8 mouse cellular contexts compared by ENCODE assay signal in genomic region chr12:84190151-84190820, GRCm38 (mm10). TPM values are rescaled to one million over a fixed set of nuclear protein-coding genes. Genes with fewer than 3 reads are reported as not detected.
DNase-seq lines count a peak whose midpoint lies in the region; ATAC-seq and TF ChIP-seq lines count a peak whose summit lies in the region.

No protein-coding gene starts in this region.

- WGBS in heart, embryonic 13.5 days = 29% methylated on average over 15 of the region's 15 CpGs
- WGBS in forebrain, embryonic 16.5 days = 54% methylated on average over 14 of the region's 15 CpGs
- WGBS in liver, embryonic 14.5 days (ENCODE audit: insufficient replicate concordance) = 39% methylated on average over 15 of the region's 15 CpGs

- no peaks in the 10 kb centered on the region for H3K9me3 ChIP-seq in heart, embryonic 13.5 days
- peaks cover 13% of the 10 kb centered on the region for H3K9me3 ChIP-seq in G1E (replicated peaks)
- H3K9me3 ChIP-seq in forebrain, embryonic 16.5 days (ENCODE audit: control insufficient read depth, low read length) = no peaks in the 10 kb centered on the region
- no peaks in the 10 kb centered on the region for H3K9me3 ChIP-seq in liver, embryonic 14.5 days (ENCODE audit: control insufficient read depth, low read length)

- peaks cover 84% of the 10 kb centered on the region for H3K4me1 ChIP-seq in heart, embryonic 13.5 days
- H3K4me1 ChIP-seq in G1E (ENCODE audit: insufficient read depth, low read depth, low read length) = peaks cover 82% of the 10 kb centered on the region
- peaks cover 65% of the 10 kb centered on the region for H3K4me1 ChIP-seq in forebrain, embryonic 16.5 days (replicated peaks; ENCODE audit: control insufficient read depth, insufficient read depth, low read length)
- peaks cover 36 to 50% of the 10 kb centered on the region in 2 experiments for H3K4me1 ChIP-seq in liver, embryonic 14.5 days (replicated peaks; ENCODE audit: control insufficient read depth in 2 of 2, insufficient read depth in 2 of 2, low read length in 1 of 2)

- H3K4me2 ChIP-seq in heart, embryonic 13.5 days = peak overlapping the region; percentile 98
- H3K4me2 ChIP-seq in forebrain, embryonic 16.5 days (ENCODE audit: low read length) = peak overlapping the region; percentile 4; the same call in 1 of the 2 replicates
- H3K4me2 ChIP-seq in liver, embryonic 14.5 days (ENCODE audit: low read depth) = peak overlapping the region; percentile 87

- no peak for DNase-seq in heart, postnatal 36 days
- no peak for DNase-seq in G1E (ENCODE audit: low spot score)
- no peak for DNase-seq in liver, embryonic 14.5 days (ENCODE audit: low read depth in 3 of 3, low spot score in 3 of 3)
- DNase-seq in left cerebral cortex, adult 11 months (ENCODE audit: low spot score) = no peak
- DNase-seq in testis, postnatal 14 days (ENCODE audit: low spot score) = no peak
- DNase-seq in left cerebral cortex, adult 18-20 months (ENCODE audit: low spot score in 2 of 2) = no peak

- no peak overlapping the region for H3K4me3 ChIP-seq in heart, embryonic 13.5 days
- H3K4me3 ChIP-seq in G1E (ENCODE audit: low read depth, low read length) = peak overlapping the region; percentile 81; the same call in 1 of the 2 replicates
- no peak overlapping the region for H3K4me3 ChIP-seq in forebrain, embryonic 16.5 days (replicated peaks; ENCODE audit: low read length)
- H3K4me3 ChIP-seq in liver, embryonic 14.5 days (ENCODE audit: insufficient read depth in 1 of 2, low read depth in 2 of 2, low read length in 2 of 2) = peak overlapping the region in 1 of 2 experiments; percentile 98; a peak in 2 of 4 replicates

- no peak for ATAC-seq in heart, embryonic 13.5 days (ENCODE audit: extremely low read depth, insufficient number of reproducible peaks, low FRiP score, low TSS enrichment)
- no peak for ATAC-seq in G1E (ENCODE audit: extremely low read depth, insufficient number of reproducible peaks, low FRiP score, poor library complexity, severe bottlenecking)
- no peak for ATAC-seq in forebrain, embryonic 16.5 days
- ATAC-seq in liver, embryonic 14.5 days (ENCODE audit: insufficient read depth) = no peak

- peaks cover 9% of the 10 kb centered on the region; the same call in 1 of the 2 replicates for H3K36me3 ChIP-seq in heart, embryonic 13.5 days
- H3K36me3 ChIP-seq in G1E (replicated peaks) = peaks cover 73% of the 10 kb centered on the region
- H3K36me3 ChIP-seq in forebrain, embryonic 16.5 days (ENCODE audit: control insufficient read depth, insufficient read depth) = no peaks in the 10 kb centered on the region
- peaks cover 4% of the 10 kb centered on the region for H3K36me3 ChIP-seq in liver, embryonic 14.5 days (replicated peaks; ENCODE audit: control insufficient read depth, insufficient read depth, low read depth)

- TF ChIP-seq EP300 in liver, embryonic 14.5 days (IDR thresholded peaks at IDR 0.05; ENCODE audit: low read depth) = no peak

- peak overlapping the region; percentile 96 for H3K9ac ChIP-seq in heart, embryonic 13.5 days
- H3K9ac ChIP-seq in forebrain, embryonic 16.5 days (replicated peaks; ENCODE audit: low read depth, low read length) = no peak overlapping the region; the same call in 1 of the 2 replicates
- H3K9ac ChIP-seq in liver, embryonic 14.5 days (replicated peaks) = peak overlapping the region; percentile 19; the same call in 1 of the 2 replicates

- no peak overlapping the region for H3K27ac ChIP-seq in heart, embryonic 13.5 days (replicated peaks)
- H3K27ac ChIP-seq in forebrain, embryonic 16.5 days (ENCODE audit: low read length) = no peak overlapping the region
- H3K27ac ChIP-seq in liver, embryonic 14.5 days = no peak overlapping the region

- H3K27me3 ChIP-seq in heart, embryonic 13.5 days (replicated peaks) = no peaks in the 10 kb centered on the region
- no peaks in the 10 kb centered on the region for H3K27me3 ChIP-seq in G1E (ENCODE audit: insufficient read depth, low read length)
- no peaks in the 10 kb centered on the region for H3K27me3 ChIP-seq in forebrain, embryonic 16.5 days (replicated peaks; ENCODE audit: control insufficient read depth, insufficient read depth, low read length)
- no peaks in the 10 kb centered on the region for H3K27me3 ChIP-seq in liver, embryonic 14.5 days (ENCODE audit: control insufficient read depth, insufficient read depth, low read length)

- intact Hi-C loops in heart, postnatal 36 days (cut with DNase I) = no loop called here

- TF ChIP-seq CTCF in G1E (IDR thresholded peaks at IDR 0.05; ENCODE audit: low read depth, low read length) = no peak
- no peak for TF ChIP-seq CTCF in liver, embryonic 14.5 days (IDR thresholded peaks at IDR 0.05; ENCODE audit: low read depth)

RNA-seq across cellular contexts. Expression of gene Elmsan1, which starts 28.4 kb away (rescaled TPM):
- 6.8 and 7.3 TPM in 2 replicates for polyA plus RNA-seq in heart, embryonic 13.5 days (2015; fragmentation: Nextera tagmentation; extraction: Ambion mirVana)
- 10 to 100 TPM; 15.6 to 15.9 TPM for total RNA-seq in heart, postnatal 36 days (2021)
- total RNA-seq in G1E (2014; fragmentation: Nextera tagmentation) (66.7 and 72.7 TPM in 2 replicates), G1E (2017) (21.0 and 21.4 TPM in 2 replicates)
- polyA plus RNA-seq in G1E (2012) = 125 and 140 TPM in 2 replicates
- 3.8 and 4.4 TPM in 2 replicates for polyA plus RNA-seq in forebrain, embryonic 16.5 days (2015; fragmentation: Nextera tagmentation; extraction: Ambion mirVana)
- 3.9 and 4.3 TPM in 2 replicates for polyA plus RNA-seq in liver, embryonic 14.5 days (2012; rRNA removed)
- 4.5 and 5.1 TPM in 2 replicates for polyA plus RNA-seq in liver, embryonic 14.5 days (2014; fragmentation: Nextera tagmentation; extraction: Ambion mirVana)
- 10 to 100 TPM; 18.2 to 19.8 TPM for total RNA-seq in left cerebral cortex, adult 18-20 months (2021)

RNA-seq across cellular contexts. Expression of gene Pnma1, which starts 42.0 kb away (rescaled TPM):
- polyA plus RNA-seq in heart, embryonic 13.5 days (2015; fragmentation: Nextera tagmentation; extraction: Ambion mirVana) = 0.48 and 0.65 TPM in 2 replicates
- under 1 TPM; 0.11 to 0.22 TPM for total RNA-seq in heart, postnatal 36 days (2021)
- 0.58 and 0.83 TPM in 2 replicates for total RNA-seq in G1E (2014; fragmentation: Nextera tagmentation)
- 0.76 and 1.5 TPM in 2 replicates for total RNA-seq in G1E (2017)
- polyA plus RNA-seq in G1E (2012) = 0.14 TPM in 2 replicates
- polyA plus RNA-seq in forebrain, embryonic 16.5 days (2015; fragmentation: Nextera tagmentation; extraction: Ambion mirVana) = 5.3 and 7.2 TPM in 2 replicates
- 0.09 and 0.10 TPM in 2 replicates for polyA plus RNA-seq in liver, embryonic 14.5 days (2012; rRNA removed)
- 0.05 and 0.11 TPM in 2 replicates for polyA plus RNA-seq in liver, embryonic 14.5 days (2014; fragmentation: Nextera tagmentation; extraction: Ambion mirVana)
- total RNA-seq in left cerebral cortex, adult 18-20 months (2021) = 1 to 10 TPM; 4.2 to 6.9 TPM

Comparison
In these comparisons a context has a peak if more than half of its experiments do, and no peak if none do; other contexts are left out.
1. H3K4me2 ChIP-seq: peak in every context shown above with its lines; median percentile 98 in heart, embryonic 13.5 days; 87 in liver, embryonic 14.5 days; 4 in forebrain, embryonic 16.5 days.
2. RNA of gene Elmsan1, which starts 28.4 kb away (polyA plus RNA-seq): 125 to 140 TPM in G1E; 6.8 to 7.3 TPM in heart, embryonic 13.5 days, 3.9 to 5.1 TPM in liver, embryonic 14.5 days and 3.8 to 4.4 TPM in forebrain, embryonic 16.5 days; every median in the first group is over 10 times any median in the second.